Mouse (Mus musculus): Measurements from ENCODE around the gene Cep19. TPM values are rescaled to one million over a fixed set of nuclear protein-coding genes. Genes with fewer than 3 reads are reported as not detected.
A peak's percentile ranks its signal among the peaks of the same experiment; 100 is the strongest.

Cep19 gene
- polyA plus RNA-seq, 1 experiment from 2014 or later = 48.4 TPM

- ATAC-seq = no peak
- Histone ChIP-seq H3K9ac (replicated peaks; ENCODE audit: low read depth, low read length) (no peak overlapping the region), H3K27me3 (replicated peaks; ENCODE audit: control insufficient read depth, insufficient read depth, low read length) (no peaks in the 10 kb centered on the region), H3K36me3 (ENCODE audit: control insufficient read depth, insufficient read depth) (no peaks in the 10 kb centered on the region), H3K4me3 (replicated peaks; ENCODE audit: low read length) (no peak overlapping the region), H3K27ac (ENCODE audit: low read length) (peak overlapping the region; percentile 69), H3K4me1 (replicated peaks; ENCODE audit: control insufficient read depth, insufficient read depth, low read length) (peaks cover 23% of the 10 kb centered on the region), H3K4me2 (ENCODE audit: low read length) (no peak overlapping the region), H3K9me3 (ENCODE audit: control insufficient read depth, low read length) (no peaks in the 10 kb centered on the region)
- WGBS = 85% methylated on average over 2 of the region's 2 CpGs
Observed at GRCm38 (mm10) chr16:32157369-32157768, 57.8 kb downstream of the Cep19 start.

Other genes starting within 250 kb of the Cep19 start
- gene Meltf, start 221.0 kb upstream of the Cep19 start, polyA plus RNA-seq (2015; fragmentation: Nextera tagmentation; extraction: Ambion mirVana) = 0.11 and 0.16 TPM in 2 replicates
- 1.6 TPM in 2 replicates for gene Pigz, start 165.9 kb upstream of the Cep19 start, polyA plus RNA-seq (2015; fragmentation: Nextera tagmentation; extraction: Ambion mirVana)
- 110 and 112 TPM in 2 replicates for gene 0610012G03Rik, start 151.3 kb upstream of the Cep19 start, polyA plus RNA-seq (2015; fragmentation: Nextera tagmentation; extraction: Ambion mirVana)
- gene Ncbp2, start 151.3 kb upstream of the Cep19 start, polyA plus RNA-seq (2015; fragmentation: Nextera tagmentation; extraction: Ambion mirVana) = 115 and 121 TPM in 2 replicates
- 18.6 and 19.2 TPM in 2 replicates for gene Senp5, start 96.5 kb upstream of the Cep19 start, polyA plus RNA-seq (2015; fragmentation: Nextera tagmentation; extraction: Ambion mirVana)
- gene Pak2, start 20.5 kb upstream of the Cep19 start, polyA plus RNA-seq (2015; fragmentation: Nextera tagmentation; extraction: Ambion mirVana) = 42.9 and 50.9 TPM in 2 replicates
- gene Pigx, start 60 bp upstream of the Cep19 start, polyA plus RNA-seq (2015; fragmentation: Nextera tagmentation; extraction: Ambion mirVana) = 121 and 122 TPM in 2 replicates
- gene Nrros, start 65.8 kb downstream of the Cep19 start, polyA plus RNA-seq (2015; fragmentation: Nextera tagmentation; extraction: Ambion mirVana) = 9.0 TPM in 2 replicates
- gene Bex6, start 80.0 kb downstream of the Cep19 start, polyA plus RNA-seq (2015; fragmentation: Nextera tagmentation; extraction: Ambion mirVana) = not detected in 2 replicates
- 9.9 and 10.2 TPM in 2 replicates for gene Fbxo45, start 147.4 kb downstream of the Cep19 start, polyA plus RNA-seq (2015; fragmentation: Nextera tagmentation; extraction: Ambion mirVana)
- gene Wdr53, start 147.4 kb downstream of the Cep19 start, polyA plus RNA-seq (2015; fragmentation: Nextera tagmentation; extraction: Ambion mirVana) = 13.9 and 15.7 TPM in 2 replicates
- gene Smco1, start 171.7 kb downstream of the Cep19 start, polyA plus RNA-seq (2015; fragmentation: Nextera tagmentation; extraction: Ambion mirVana) = 0.17 TPM in 1 of 2 replicates, not detected in the other
- gene Rnf168, start 177.7 kb downstream of the Cep19 start, polyA plus RNA-seq (2015; fragmentation: Nextera tagmentation; extraction: Ambion mirVana) = 27.5 and 35.2 TPM in 2 replicates
- gene Ubxn7, start 232.5 kb downstream of the Cep19 start, polyA plus RNA-seq (2015; fragmentation: Nextera tagmentation; extraction: Ambion mirVana) = 28.8 and 30.4 TPM in 2 replicates

All from forebrain, embryonic 16.5 days (tissue).